Mouse (Mus musculus) brain, embryonic 14.5 days (tissue): ENCODE measurements around the gene Ccr2.

Experiments
- CTCF ChIP-seq: fragments of 200-500 bp; IDR thresholded peaks from 2 replicates; pipeline ENCODE4 v1.5.1; 2012; ENCODE audit warnings: inconsistent platforms, mild to moderate bottlenecking, moderate library complexity, borderline replicate concordance; ENCODE audit not compliant: insufficient read depth, insufficient read length; ENCODE audit errors: extremely low read depth
- POLR2A ChIP-seq: fragments of 200-500 bp; IDR thresholded peaks from 2 replicates; pipeline ENCODE4 v1.6.1; 2012; ENCODE audit warnings: mild to moderate bottlenecking, inconsistent platforms, borderline replicate concordance; ENCODE audit not compliant: poor library complexity, insufficient read depth, insufficient read length, severe bottlenecking; ENCODE audit errors: extremely low read depth

- no peak for TF ChIP-seq CTCF
- TF ChIP-seq POLR2A, result no peak
These were observed 6.8 kb downstream of the Ccr2 start for GRCm38 (mm10) chr9:124108356-124109127.
